Mouse (Mus musculus) heart, adult 2 months (tissue): ENCODE results near the gene Sirt2. TPM values are rescaled to one million over a fixed set of nuclear protein-coding genes. Genes with fewer than 3 reads are reported as not detected.

ENCODE experiments used
- DNase-seq, 2 experiments: peaks; one replicate each; pipeline ENCODE4 v3.0.0; 2021
- H3K27ac ChIP-seq: fragments of 200-600 bp; 2 replicates; pipeline ENCODE4 v1.8.1; 2022
- H3K27me3 ChIP-seq: fragments of 200-500 bp; 2 replicates; pipeline ENCODE4 v1.6.1; 2012; ENCODE audit warnings: mild to moderate bottlenecking, low read length, inconsistent platforms, mixed read lengths; ENCODE audit not compliant: control insufficient read depth, insufficient read depth
- H3K36me3 ChIP-seq: fragments of 200-500 bp; 2 replicates; pipeline ENCODE4 v1.6.1; 2012; ENCODE audit warnings: low read length, inconsistent platforms; ENCODE audit not compliant: control insufficient read depth, insufficient read depth
- H3K4me1 ChIP-seq: fragments of 200-500 bp; 2 replicates; pipeline ENCODE4 v1.6.1; 2011; ENCODE audit warnings: low read length; ENCODE audit not compliant: control insufficient read depth, insufficient read depth
- H3K4me3 ChIP-seq: fragments of 200-600 bp; 2 replicates; pipeline ENCODE4 v1.8.1; 2022
- H3K79me2 ChIP-seq: fragments of 200-500 bp; replicated peaks from 2 replicates; pipeline ENCODE4 v1.6.1; 2012; ENCODE audit warnings: mild to moderate bottlenecking, inconsistent platforms, low read length, moderate library complexity, mixed read lengths; ENCODE audit not compliant: control insufficient read depth, insufficient read depth
- H3K9ac ChIP-seq: fragments of 200-500 bp; 2 replicates; pipeline ENCODE4 v1.6.1; 2012; ENCODE audit warnings: low read depth, mild to moderate bottlenecking, control low read depth, inconsistent platforms, low read length, mixed read lengths
- CTCF ChIP-seq: fragments of 200-600 bp; IDR thresholded peaks from 2 replicates; pipeline ENCODE4 v1.8.1; 2022; ENCODE audit warnings: antibody characterized with exemption, mild to moderate bottlenecking, moderate library complexity
- EP300 ChIP-seq: fragments of 200-500 bp; IDR thresholded peaks from 2 replicates; pipeline ENCODE4 v1.6.1; 2011; ENCODE audit warnings: low read depth, low read length, control low read depth; ENCODE audit not compliant: insufficient read depth
- POLR2A ChIP-seq: fragments of 200-500 bp; IDR thresholded peaks from 2 replicates; pipeline ENCODE4 v1.6.1; 2011; ENCODE audit warnings: mild to moderate bottlenecking, low read depth, low read length, control low read depth; ENCODE audit not compliant: insufficient read depth
- WGBS: fragments of 180-500 bp; shearing (Covaris S2); methylation state at CpG from one replicate; pipeline ENCODE4 v1.1.7; 2018; 5-methylcytosine and 5-hydroxymethylcytosine counted together
- intact Hi-C: fragments of 180-260 bp; cut with DNase I; formaldehyde crosslinking; loops from one replicate; pipeline ENCODE4 v1.15.1; 2025
- polyA plus RNA-seq: library from polyadenylated mRNA; depleted of rRNA; stranded (reverse); fragments of >200 nt; gene quantifications from 2 replicates; pipeline ENCODE4 v1.2.3, GENCODE M21; 2012
- total RNA-seq, 2 experiments: library from RNA; stranded (reverse); gene quantifications; 2 replicates each; pipeline ENCODE4 v1.2.3; 2021

The Sirt2 gene
- total and polyA plus RNA-seq, 3 experiments: 78.8 to 92.3 (median 82.9) TPM

DNA sequence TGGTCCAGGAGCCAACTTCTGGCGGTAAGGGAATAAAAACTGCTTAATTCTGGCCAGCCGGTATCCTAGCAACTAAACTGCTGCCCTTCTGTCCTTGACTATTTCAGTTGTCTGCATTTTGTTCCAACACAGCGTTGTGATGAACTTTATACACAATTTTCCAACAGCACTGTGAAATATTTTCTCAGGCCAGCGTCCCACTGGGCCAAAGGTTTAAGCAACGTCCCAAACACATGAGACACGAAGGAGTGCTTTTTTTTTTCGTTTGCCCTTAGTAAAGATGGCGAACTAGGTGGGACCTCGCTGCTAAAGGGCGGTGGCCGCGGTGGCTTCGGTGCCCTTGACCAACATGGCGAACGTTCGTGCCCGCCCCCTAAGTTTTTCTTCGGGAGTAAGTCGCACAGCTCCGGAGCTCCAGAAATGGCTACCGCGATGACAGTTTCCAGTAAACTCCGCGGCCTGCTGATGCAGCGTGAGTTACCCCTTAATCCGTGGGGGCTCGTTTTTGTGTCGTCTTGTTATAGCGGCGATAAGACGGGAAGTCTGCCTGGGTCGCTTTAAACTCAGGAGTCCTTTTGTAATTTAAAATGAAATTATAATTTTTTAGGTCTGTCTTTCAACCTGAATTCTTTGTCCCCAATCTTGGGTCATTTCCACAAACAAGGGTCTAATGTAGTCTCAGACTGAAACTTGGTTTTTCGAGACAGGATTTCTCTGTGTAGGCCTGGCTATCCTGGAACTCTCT, 58.6 kb downstream of the Sirt2 start, which contains the start of gene Ech1:
Gene Ech1, plus strand, starts transcription at position 277 of the 745 bp plus-strand sequence.
- intact Hi-C loops: loop anchor here (5.0 kb wide), 1 partner anchor 42 kb away; no protein-coding TSS in a partner anchor
- Histone ChIP-seq H3K27ac (peak within 1 kb of the TSS; percentile 98), H3K4me3 (peak within 1 kb of the TSS; percentile 66), H3K79me2 (no peaks in the 10 kb centered on the region), H3K9ac (peak within 1 kb of the TSS; percentile 84), H3K27me3 (no peaks in the 10 kb centered on the region), H3K4me1 (peaks cover 27% of the 10 kb centered on the region), H3K36me3 (peaks cover 33% of the 10 kb centered on the region)
- under 1% methylated on average over 33 of the region's 33 CpGs for WGBS
- peak; percentile 93 for DNase-seq
- TF ChIP-seq POLR2A (peak; percentile 93), EP300 (peak; percentile 87), CTCF (no peak)

DNA sequence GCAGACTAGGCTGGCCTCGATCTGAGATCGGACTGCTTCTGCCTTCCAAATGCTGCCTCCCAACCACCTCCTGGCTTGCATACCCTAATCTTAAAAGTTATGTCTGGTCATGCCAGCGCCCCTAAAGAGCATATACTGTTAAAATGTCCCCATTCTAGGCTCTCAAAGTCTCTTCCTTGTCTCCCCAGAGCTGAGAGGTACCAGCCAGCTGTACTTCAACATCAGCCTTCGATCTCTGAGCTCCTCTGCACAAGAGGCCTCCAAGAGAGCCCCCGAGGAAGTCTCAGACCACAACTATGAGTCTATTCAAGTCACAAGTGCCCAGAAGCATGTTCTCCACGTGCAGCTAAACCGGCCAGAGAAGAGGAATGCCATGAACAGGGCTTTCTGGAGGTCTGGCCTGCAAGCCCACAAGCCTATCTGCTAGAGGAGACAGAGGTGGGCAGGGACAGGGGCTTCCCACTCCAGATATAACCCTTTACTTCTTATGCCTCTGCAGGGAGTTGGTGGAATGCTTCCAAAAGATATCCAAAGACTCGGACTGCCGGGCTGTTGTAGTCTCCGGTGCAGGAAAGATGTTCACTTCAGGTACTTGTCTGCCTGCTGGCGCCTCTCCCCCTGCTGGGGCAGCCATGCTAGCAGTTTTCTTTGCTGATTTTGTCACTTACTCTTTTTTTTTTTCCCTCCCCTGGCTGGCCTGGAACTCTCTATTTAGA, 59.3 kb downstream of the Sirt2 start:
- peak; percentile 61 to 66 for DNase-seq
- Histone ChIP-seq H3K36me3 (peaks cover 27% of the 10 kb centered on the region), H3K27ac (peak overlapping the region; percentile 98), H3K27me3 (no peaks in the 10 kb centered on the region), H3K4me3 (peak overlapping the region; percentile 66), H3K79me2 (no peaks in the 10 kb centered on the region), H3K9ac (peak overlapping the region; percentile 84), H3K4me1 (peaks cover 21% of the 10 kb centered on the region)
- peak; percentile 52 for TF ChIP-seq CTCF
- TF ChIP-seq POLR2A: no peak
- intact Hi-C loops: loop anchor here (2.0 to 5.0 kb wide), 4 partner anchors 13 to 41 kb away; no protein-coding TSS in a partner anchor
- 8% methylated on average over 11 of the region's 11 CpGs for WGBS

GRCm38 (mm10) chr7:28826402-28826772, 59.9 kb downstream of the Sirt2 start:
- no peak for DNase-seq
- intact Hi-C loops: loop anchor here (2.0 to 5.0 kb wide), 4 partner anchors 14 to 41 kb away; no protein-coding TSS in a partner anchor
- Histone ChIP-seq H3K27me3 (no peaks in the 10 kb centered on the region), H3K9ac (peak overlapping the region; percentile 84; the same call in 1 of the 2 replicates), H3K27ac (peak overlapping the region; percentile 98), H3K4me3 (peak overlapping the region; percentile 66), H3K36me3 (peaks cover 21% of the 10 kb centered on the region), H3K79me2 (no peaks in the 10 kb centered on the region), H3K4me1 (peaks cover 17% of the 10 kb centered on the region)
- TF ChIP-seq CTCF (no peak), POLR2A (no peak), EP300 (no peak)
- WGBS: 68% methylated on average over 7 of the region's 7 CpGs

DNA sequence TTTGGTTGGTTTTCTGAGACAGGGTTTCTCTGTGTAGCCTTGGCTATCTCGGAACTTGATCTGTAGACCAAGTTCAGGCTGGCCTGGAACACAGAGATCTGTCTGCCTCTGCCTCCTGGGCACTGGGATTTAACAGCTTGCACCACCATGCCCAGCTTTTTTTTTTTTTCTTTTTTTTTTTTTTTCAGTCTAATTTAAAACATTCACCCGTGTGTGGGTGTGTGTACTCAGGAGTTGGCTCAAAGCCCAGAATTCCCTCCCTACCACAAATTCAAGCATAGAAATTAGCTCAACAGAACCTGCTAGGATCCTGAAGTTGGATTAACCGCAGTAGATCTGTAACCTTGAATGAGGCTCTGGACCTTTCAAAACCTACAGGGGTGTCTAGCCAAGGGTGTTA, 60.8 kb downstream of the Sirt2 start:
- peak; percentile 23 to 52 for DNase-seq
- Histone ChIP-seq H3K9ac (no peak overlapping the region), H3K27ac (peak overlapping the region; percentile 27; the same call in 1 of the 2 replicates), H3K27me3 (no peaks in the 10 kb centered on the region), H3K79me2 (no peaks in the 10 kb centered on the region), H3K36me3 (peaks cover 21% of the 10 kb centered on the region), H3K4me1 (peaks cover 14% of the 10 kb centered on the region), H3K4me3 (no peak overlapping the region)
- 31% methylated on average over 3 of the region's 3 CpGs for WGBS
- intact Hi-C loops: loop anchor here (2.0 to 5.0 kb wide), 4 partner anchors 13 to 40 kb away; no protein-coding TSS in a partner anchor
- TF ChIP-seq POLR2A: no peak
- TF ChIP-seq EP300: no peak
- no peak for TF ChIP-seq CTCF

DNA sequence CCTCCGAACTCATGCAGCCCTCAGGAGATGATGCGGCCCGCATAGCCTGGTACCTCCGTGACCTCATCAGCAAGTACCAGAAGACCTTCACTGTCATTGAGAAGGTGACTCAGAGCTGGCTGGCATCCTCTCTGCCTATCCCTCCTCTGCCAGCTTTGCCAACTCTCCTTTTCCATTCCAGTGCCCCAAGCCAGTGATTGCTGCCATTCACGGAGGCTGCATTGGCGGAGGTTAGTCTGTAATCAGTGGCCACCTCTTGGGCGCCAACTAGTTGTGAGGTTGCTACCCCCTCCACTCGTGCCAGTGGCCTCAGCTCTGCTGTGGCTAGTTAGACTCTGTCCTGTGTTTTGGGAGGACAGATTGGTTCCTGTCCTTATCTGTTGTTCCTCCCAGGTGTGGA, 63.3 kb downstream of the Sirt2 start:
- peaks cover 21% of the 10 kb centered on the region for H3K36me3 ChIP-seq
- TF ChIP-seq POLR2A: 0 out of 2 replicates have a peak, but pooled peaks have one; percentile 52
- TF ChIP-seq EP300: 0 out of 2 replicates have a peak, but pooled peaks have one; percentile 17
- TF ChIP-seq CTCF: peak; percentile 19; the same call in 1 of the 2 replicates
- WGBS: 62% methylated on average over 8 of the region's 8 CpGs
- intact Hi-C loops: loop anchor here (5.0 kb wide), 1 partner anchor 37 kb away; no protein-coding TSS in a partner anchor
- H3K27ac ChIP-seq: peak overlapping the region; percentile 83
- peak overlapping the region; percentile 25; the same call in 1 of the 2 replicates for H3K4me3 ChIP-seq
- peaks cover 6% of the 10 kb centered on the region for H3K4me1 ChIP-seq
- H3K9ac ChIP-seq: no peak overlapping the region
- H3K27me3 ChIP-seq: no peaks in the 10 kb centered on the region
- no peaks in the 10 kb centered on the region for H3K79me2 ChIP-seq
- DNase-seq: peak; percentile 58 to 77
